Mouse (Mus musculus) testis, adult 2 months (tissue): ENCODE results near the gene Rbp1.

ENCODE experiments used
- CTCF ChIP-seq: fragments of 200-500 bp; IDR thresholded peaks from 2 replicates; pipeline ENCODE4 v1.5.1; 2012; ENCODE audit warnings: low read depth, mild to moderate bottlenecking, inconsistent platforms, low read length, moderate library complexity; ENCODE audit not compliant: control insufficient read depth, insufficient read depth, insufficient replicate concordance
- POLR2A ChIP-seq: fragments of 200-500 bp; IDR thresholded peaks from 2 replicates; pipeline ENCODE4 v1.6.1; 2012; ENCODE audit warnings: low read depth, mild to moderate bottlenecking, inconsistent platforms, low read length, moderate library complexity; ENCODE audit not compliant: control insufficient read depth

DNA sequence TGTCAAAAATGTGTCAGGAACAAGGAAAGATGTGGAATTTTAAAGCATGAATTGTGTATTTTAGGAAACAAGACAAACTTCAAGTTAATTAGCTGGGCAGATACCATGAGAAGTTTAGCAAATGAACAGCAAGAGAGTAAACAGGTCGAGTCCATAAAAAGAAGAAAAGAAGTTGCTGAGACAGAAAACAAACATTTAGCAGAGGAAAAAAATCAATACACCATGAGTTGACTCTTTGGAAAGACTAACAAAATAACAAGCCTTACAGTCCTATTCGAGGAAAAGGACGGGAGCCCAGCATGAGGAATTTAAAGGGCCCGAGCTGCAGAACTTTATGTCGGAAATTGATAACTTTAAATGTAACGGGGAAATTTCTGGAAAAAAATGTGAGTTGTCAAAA is 25.6 kb upstream of the Rbp1 start:
- TF ChIP-seq CTCF, result no peak
- no peak for TF ChIP-seq POLR2A
